Mouse (Mus musculus) small intestine, adult 2 months (tissue): ENCODE measurements around the gene Ubp1. TPM values are rescaled to one million over a fixed set of nuclear protein-coding genes. Genes with fewer than 3 reads are reported as not detected.
A peak's percentile ranks its signal among the peaks of the same experiment; 100 is the strongest.

ENCODE experiments used
- H3K27ac ChIP-seq: fragments of 200-500 bp; 2 replicates; pipeline ENCODE4 v1.5.1; 2012; ENCODE audit warnings: low read depth, low read length, control low read depth, inconsistent platforms; ENCODE audit not compliant: insufficient read depth
- H3K27me3 ChIP-seq: fragments of 200-500 bp; 2 replicates; pipeline ENCODE4 v1.6.1; 2012; ENCODE audit warnings: mild to moderate bottlenecking, moderate library complexity, low read length, inconsistent platforms; ENCODE audit not compliant: control insufficient read depth, insufficient read depth
- H3K36me3 ChIP-seq: fragments of 200-500 bp; 2 replicates; pipeline ENCODE4 v1.6.1; 2012; ENCODE audit warnings: mild to moderate bottlenecking, low read length, control low read depth, inconsistent platforms; ENCODE audit not compliant: control insufficient read depth, insufficient read depth
- H3K4me1 ChIP-seq: fragments of 200-500 bp; 2 replicates; pipeline ENCODE4 v1.6.1; 2012; ENCODE audit warnings: low read length, inconsistent platforms, mixed read lengths; ENCODE audit not compliant: control insufficient read depth, insufficient read depth, insufficient read length
- H3K4me3 ChIP-seq: fragments of 200-500 bp; 2 replicates; pipeline ENCODE4 v1.5.1; 2012; ENCODE audit warnings: low read depth, mild to moderate bottlenecking, control low read depth, inconsistent platforms, low read length, moderate library complexity
- CTCF ChIP-seq: fragments of 200-500 bp; IDR thresholded peaks from 2 replicates; pipeline ENCODE4 v1.5.1; 2012; ENCODE audit warnings: low read depth, mild to moderate bottlenecking, control low read depth, inconsistent platforms, low read length, moderate library complexity, mixed read lengths; ENCODE audit not compliant: insufficient replicate concordance, insufficient read length; ENCODE audit errors: extremely low read depth
- POLR2A ChIP-seq: fragments of 200-500 bp; IDR thresholded peaks from 2 replicates; pipeline ENCODE4 v1.6.1; 2012; ENCODE audit warnings: low read depth, mild to moderate bottlenecking, control low read depth, inconsistent platforms, low read length, moderate library complexity
- WGBS: fragments of 180-500 bp; shearing (Covaris S2); methylation state at CpG from one replicate; pipeline ENCODE4 v1.1.7; 2018; 5-methylcytosine and 5-hydroxymethylcytosine counted together
- polyA plus RNA-seq: library from polyadenylated mRNA; depleted of rRNA; stranded (reverse); fragments of >200 nt; gene quantifications from 2 replicates; pipeline ENCODE4 v1.2.3, GENCODE M21; 2012

Ubp1 gene
- polyA plus RNA-seq, 1 experiment: 28.3 TPM

DNA sequence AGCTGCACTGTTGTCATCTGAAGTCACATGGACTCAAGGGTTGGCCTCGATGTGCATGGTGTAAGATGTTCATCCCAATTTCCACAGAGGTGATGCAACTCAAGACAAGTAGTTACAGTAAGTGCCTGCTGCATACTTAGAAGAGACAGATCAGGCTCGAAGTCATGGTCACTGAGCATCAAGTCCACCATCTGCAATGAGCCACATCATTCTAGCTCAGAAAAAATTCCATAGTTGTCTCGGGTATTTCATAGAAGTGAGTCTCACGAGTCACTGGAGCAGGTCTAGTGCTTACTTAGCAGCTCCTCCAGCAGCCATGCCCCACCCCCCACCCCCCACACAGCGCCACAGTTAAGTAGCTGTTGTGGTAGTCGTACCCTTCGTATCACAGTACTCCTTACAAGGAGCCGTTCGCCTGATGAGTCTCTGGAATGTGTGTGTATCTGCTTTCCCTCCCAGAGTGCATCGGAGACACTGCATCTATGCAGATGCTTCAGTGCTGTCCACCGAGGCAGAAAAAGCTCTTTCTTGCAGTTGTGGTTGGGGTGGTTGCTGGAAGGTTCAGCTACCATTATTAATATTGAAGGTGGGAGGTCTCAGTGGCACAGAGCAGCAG lies 46.6 kb downstream of the Ubp1 start:
- Histone ChIP-seq H3K4me3 (no peak overlapping the region), H3K36me3 (peaks cover 38% of the 10 kb centered on the region), H3K27me3 (no peaks in the 10 kb centered on the region), H3K4me1 (peaks cover 5% of the 10 kb centered on the region), H3K27ac (no peak overlapping the region)
- WGBS: 87% methylated on average over 11 of the region's 11 CpGs
- no peak for TF ChIP-seq CTCF
- TF ChIP-seq POLR2A: no peak

DNA sequence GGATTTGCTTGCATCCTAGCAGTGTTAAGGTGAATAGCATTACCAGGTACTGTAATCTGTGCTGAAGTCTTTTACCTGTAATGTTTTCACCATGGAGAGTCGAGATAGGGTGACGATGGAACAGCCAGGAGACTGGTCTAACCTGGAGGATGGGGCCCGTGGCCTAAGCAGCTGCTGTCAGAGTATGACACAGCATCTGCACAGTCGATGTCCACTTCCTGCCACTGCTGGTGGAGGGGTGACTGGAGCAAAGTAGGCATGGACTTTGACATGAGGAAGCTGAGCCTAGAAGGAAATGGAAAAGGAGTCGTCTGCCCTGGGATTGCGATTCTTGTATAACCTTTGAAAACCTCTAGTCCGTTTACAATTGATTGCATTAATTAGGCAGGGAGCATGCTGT lies 47.9 kb downstream of the Ubp1 start:
- Histone ChIP-seq H3K27ac (peak overlapping the region; percentile 44; the same call in 1 of the 2 replicates), H3K36me3 (peaks cover 31% of the 10 kb centered on the region), H3K4me3 (no peak overlapping the region), H3K27me3 (no peaks in the 10 kb centered on the region), H3K4me1 (peaks cover 5% of the 10 kb centered on the region)
- WGBS: 22% methylated on average over 7 of the region's 7 CpGs
- TF ChIP-seq POLR2A (no peak), CTCF (no peak)

DNA sequence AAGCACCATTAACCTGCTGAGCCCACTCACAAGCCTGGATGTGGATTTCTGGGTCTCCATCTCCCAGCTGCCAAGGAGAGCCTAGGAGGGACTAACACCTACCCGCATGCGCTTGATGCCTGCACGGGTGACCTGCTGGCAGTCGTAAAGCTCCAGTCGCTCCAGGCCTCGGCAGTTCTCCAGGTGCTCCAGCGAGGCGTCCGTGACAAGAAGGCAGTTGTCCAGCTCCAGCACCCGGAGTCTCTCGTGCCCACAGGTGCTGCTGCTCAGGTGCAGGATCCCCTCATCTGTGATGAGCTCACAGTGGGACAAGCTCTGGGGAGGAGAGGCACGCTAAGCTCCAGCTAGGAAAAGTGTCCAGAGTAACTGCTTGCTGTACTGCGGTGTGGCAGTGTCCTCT lies 48.6 kb downstream of the Ubp1 start:
- H3K27ac ChIP-seq: no peak overlapping the region
- TF ChIP-seq POLR2A (no peak), CTCF (no peak)
- no peaks in the 10 kb centered on the region for H3K27me3 ChIP-seq
- peaks cover 25% of the 10 kb centered on the region for H3K36me3 ChIP-seq
- no peak overlapping the region for H3K4me3 ChIP-seq
- peaks cover 9% of the 10 kb centered on the region for H3K4me1 ChIP-seq
- 83% methylated on average over 13 of the region's 13 CpGs for WGBS

- H3K36me3 ChIP-seq: peaks cover 11% of the 10 kb centered on the region
- H3K27me3 ChIP-seq: no peaks in the 10 kb centered on the region
- no peak overlapping the region for H3K4me3 ChIP-seq
- no peak for TF ChIP-seq POLR2A
- TF ChIP-seq CTCF: no peak
- H3K4me1 ChIP-seq: peaks cover 20% of the 10 kb centered on the region
- WGBS: 66% methylated on average over 16 of the region's 16 CpGs
- no peak overlapping the region for H3K27ac ChIP-seq
Observed at GRCm38 (mm10) chr9:113981099-113981880, 50.6 kb downstream of the Ubp1 start.

- Histone ChIP-seq H3K27ac (no peak overlapping the region), H3K4me3 (no peak overlapping the region), H3K36me3 (peaks cover 4% of the 10 kb centered on the region; the same call in 1 of the 2 replicates), H3K4me1 (peaks cover 20% of the 10 kb centered on the region), H3K27me3 (no peaks in the 10 kb centered on the region)
- 44% methylated on average over 2 of the region's 2 CpGs for WGBS
- no peak for TF ChIP-seq POLR2A
- TF ChIP-seq CTCF: no peak
Observed at GRCm38 (mm10) chr9:113982451-113982850, 51.7 kb downstream of the Ubp1 start.

GRCm38 (mm10) chr9:113982883-113983670 lies 52.3 kb downstream of the Ubp1 start:
- TF ChIP-seq CTCF (no peak), POLR2A (no peak)
- Histone ChIP-seq H3K27me3 (no peaks in the 10 kb centered on the region), H3K4me3 (no peak overlapping the region), H3K4me1 (peaks cover 20% of the 10 kb centered on the region), H3K36me3 (0 out of 2 replicates have a peak, but pooled peaks cover 1% of the 10 kb centered on the region), H3K27ac (no peak overlapping the region)
- 72% methylated on average over 11 of the region's 11 CpGs for WGBS
